Mouse (Mus musculus) mature B cell (primary cell): ENCODE data around the gene Olfr1269.

ENCODE experiments used
- in situ Hi-C: fragments of 300-500 bp; cut with MboI; formaldehyde crosslinking; loops from 2 replicates; pipeline ENCODE4 v1.14.3; 2019

Olfr1269 gene

GRCm38 (mm10) chr2:90121312-90121711 lies at the start of gene Olfr1269:
TSS of gene Olfr1269 (minus strand) at chr2:90121412.
- in situ Hi-C loops: no loop called here

GRCm38 (mm10) chr2:90153916-90154315 lies 32.7 kb upstream of the Olfr1269 start:
- in situ Hi-C loops: no loop called here

- in situ Hi-C loops: no loop called here
Observed at GRCm38 (mm10) chr2:90152991-90153390, 31.8 kb upstream of the Olfr1269 start, which contains the start of gene Olfr1270. TSS of gene Olfr1270 (minus strand) at chr2:90153091.

- in situ Hi-C loops: no loop called here
Observed at GRCm38 (mm10) chr2:90142196-90142595, 21.0 kb upstream of the Olfr1269 start, which contains the start of gene Olfr32. TSS of gene Olfr32 (minus strand) at chr2:90142296.

- in situ Hi-C loops: no loop called here
Observed at GRCm38 (mm10) chr2:90070065-90070464, 51.1 kb downstream of the Olfr1269 start.
